Mouse (Mus musculus) left cerebral cortex, adult 9 months (tissue): ENCODE data around the gene Nxt1.

ENCODE experiments used
- DNase-seq, 2 experiments: peaks; one replicate each; pipeline ENCODE4 v3.0.0; 2022; ENCODE audit warnings: low spot score in 2 of 2

Nxt1 gene

DNA sequence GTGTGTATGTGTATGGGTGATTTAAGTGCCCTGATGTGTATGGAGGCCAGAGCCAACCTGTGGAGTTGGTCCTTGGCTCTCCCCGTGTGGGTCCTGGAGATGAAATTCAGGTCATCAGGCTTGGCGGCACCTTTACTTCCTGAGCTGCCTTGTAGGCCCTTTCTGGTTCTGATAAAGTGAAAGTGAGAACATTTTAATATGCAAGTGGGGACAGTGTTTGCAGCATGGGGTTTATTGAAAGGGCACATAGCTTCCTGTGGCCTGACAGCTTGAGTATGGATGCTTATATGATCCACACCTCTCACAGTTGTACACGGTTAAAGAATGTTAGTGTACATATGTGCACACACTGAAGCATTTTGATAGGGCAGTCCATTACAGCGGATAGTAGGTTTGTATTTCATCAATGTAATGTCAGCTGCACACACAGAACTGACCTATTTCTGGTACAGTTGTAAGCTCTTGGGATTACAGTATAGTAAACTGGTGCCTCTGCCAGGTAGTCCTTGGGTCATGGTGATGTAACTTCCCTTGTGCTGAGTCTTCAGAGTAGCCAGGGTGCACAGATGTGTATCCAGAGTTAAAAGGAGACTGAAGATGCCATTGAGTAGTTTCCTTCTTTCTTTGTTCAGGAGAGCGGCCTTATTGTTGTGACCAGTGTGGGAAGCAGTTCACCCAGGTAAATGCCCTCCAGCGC is 17.2 kb downstream of the Nxt1 start:
- DNase-seq, result no peak

DNA sequence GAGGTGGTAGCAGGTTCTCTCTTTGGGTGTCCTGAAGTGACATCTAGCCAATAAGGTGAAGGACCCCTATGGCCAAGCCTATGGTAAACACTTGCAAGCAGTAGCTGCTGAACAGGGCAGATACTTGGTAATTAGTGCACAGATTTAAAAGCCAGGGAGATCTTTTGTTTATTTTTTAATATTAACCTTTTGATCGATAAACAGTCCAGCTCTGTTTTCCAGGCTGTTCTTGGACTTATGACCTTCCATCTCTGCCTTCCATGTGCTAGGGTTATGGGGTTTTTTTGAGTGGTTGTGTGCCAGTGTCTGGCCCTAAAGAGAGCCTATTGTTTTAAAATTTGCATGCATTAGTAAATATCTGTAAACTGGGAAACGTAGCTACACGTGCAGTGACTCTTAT is 17.9 kb downstream of the Nxt1 start:
- no peak for DNase-seq

DNA sequence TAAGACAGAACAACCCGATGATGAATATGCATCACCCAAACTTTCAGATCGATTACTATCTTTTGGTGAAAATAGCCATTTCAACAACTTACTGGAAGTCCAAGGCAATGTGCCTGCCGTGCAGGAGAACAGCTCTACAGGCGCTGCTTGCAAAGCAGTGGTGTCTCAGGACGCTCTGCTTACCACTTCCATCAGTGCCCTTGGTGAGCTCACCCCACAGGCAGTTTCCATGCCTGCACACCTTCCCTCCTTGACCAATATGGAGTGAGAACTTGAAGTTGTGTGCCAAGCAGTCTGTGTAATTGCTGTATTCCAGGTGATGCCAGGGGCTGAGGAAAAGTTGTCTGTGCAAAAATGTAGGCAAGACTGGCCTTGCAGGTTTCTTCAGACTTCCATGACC is 18.4 kb downstream of the Nxt1 start:
- DNase-seq, result no peak

DNA sequence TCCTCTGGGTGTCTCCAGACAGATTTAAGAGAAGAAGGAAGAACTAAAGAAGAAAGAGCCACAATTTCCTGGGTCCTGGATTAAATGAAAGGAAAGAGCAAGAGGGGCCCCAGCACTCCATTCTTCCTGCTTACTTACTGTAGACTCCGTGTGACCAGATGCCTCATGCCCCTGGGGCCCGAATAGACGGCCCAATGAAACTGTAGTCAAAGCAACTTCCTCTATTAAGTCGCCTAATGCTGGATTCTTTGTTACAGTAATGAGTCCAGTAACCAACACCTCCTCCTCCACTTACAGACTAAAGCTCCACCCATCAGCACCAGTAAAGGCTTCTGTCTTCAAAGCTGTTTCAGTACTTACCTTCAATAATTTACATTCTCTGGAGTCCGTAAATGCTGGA is 26.2 kb downstream of the Nxt1 start:
- DNase-seq, result no peak

DNA sequence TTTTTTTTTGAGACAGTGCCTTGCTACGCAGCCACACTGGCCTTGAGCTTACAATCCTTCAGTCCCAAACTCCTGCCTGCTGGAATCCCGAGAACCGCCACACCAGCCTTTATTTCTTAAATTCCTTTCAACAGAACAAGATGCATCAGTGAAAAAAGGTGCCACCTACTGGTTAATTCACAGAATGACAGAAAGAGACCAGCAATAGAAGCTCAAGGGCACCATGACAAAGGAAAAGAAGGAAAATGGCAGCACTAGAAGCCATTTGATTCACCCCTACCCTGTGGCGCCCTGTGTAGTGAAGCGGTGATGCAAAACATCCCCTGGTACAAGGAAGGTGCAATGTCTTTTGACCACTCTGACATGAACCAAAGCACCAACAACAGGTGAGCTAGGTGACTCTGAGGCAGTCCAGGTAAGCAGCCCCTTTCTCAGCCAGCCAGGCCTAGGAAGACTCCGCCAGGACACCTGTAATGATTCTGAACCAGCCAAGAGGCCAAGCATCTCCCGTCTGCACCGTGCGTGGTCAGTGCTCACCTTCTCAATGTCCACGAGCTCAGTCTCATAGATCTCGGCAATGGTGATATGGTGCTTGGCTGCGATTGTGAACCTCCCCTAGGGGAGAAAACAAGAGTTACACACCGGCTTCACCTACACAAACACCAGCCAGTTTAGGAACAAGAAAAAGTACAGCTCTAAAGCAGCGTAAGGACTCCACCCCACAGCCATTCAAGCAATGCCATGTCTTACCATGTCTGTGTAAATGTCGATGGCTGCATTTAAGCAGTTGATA is 34.2 kb downstream of the Nxt1 start:
- no peak for DNase-seq

DNA sequence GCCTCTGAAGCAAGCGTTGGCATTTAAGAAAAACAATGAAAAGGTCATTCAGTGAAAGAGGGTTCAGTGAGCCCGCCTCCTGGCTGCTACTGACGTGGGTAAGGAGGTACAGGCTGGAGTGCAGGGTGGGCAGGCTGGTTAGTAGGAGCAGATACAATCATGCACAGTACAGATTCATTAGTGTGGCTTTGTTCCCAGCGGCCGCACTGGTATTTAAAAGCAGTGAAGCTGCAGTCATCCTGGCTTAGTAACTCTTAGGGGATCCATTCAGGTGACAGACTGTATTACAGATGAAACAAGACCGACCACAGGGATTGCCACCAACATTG is 34.8 kb downstream of the Nxt1 start:
- DNase-seq, result no peak

DNA sequence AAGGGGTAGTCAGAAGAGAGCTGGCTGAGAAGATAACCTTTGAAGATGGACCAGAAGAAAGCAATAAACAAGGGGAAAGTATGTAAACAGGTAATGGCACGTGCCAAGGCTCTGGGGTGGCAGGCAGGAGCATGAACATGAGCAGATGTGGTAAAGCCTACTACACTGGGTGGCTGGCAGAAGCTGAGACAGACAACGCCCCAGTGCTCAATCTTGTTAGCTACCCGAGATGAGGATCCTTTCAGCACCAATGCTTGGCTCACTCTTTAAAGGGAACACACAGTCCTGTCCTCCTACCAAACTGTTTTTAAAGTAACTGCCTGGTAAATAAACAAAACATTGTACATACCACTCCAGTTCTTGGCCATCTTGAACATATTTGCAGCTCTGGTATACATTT is 39.9 kb downstream of the Nxt1 start:
- no peak for DNase-seq

DNA sequence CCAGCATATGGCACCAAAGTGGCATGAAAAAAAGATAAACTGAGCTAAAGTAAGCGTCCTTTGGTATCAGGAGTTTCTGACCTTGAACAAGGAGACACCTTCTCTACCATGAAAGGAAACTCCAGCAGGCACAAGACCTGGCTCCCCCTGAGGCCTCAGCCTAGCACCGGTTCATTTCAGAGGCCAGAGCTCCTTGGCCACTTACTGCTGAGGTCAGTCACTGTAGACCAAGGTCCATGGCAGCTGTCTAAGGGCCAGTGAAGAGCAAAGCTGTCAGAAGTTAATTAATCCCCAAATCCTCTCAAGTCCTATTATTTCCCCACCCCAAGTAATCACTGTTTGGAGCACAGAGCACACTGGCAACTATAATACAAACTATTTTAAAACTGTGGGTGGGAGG is 44.7 kb downstream of the Nxt1 start:
- DNase-seq, result no peak

DNA sequence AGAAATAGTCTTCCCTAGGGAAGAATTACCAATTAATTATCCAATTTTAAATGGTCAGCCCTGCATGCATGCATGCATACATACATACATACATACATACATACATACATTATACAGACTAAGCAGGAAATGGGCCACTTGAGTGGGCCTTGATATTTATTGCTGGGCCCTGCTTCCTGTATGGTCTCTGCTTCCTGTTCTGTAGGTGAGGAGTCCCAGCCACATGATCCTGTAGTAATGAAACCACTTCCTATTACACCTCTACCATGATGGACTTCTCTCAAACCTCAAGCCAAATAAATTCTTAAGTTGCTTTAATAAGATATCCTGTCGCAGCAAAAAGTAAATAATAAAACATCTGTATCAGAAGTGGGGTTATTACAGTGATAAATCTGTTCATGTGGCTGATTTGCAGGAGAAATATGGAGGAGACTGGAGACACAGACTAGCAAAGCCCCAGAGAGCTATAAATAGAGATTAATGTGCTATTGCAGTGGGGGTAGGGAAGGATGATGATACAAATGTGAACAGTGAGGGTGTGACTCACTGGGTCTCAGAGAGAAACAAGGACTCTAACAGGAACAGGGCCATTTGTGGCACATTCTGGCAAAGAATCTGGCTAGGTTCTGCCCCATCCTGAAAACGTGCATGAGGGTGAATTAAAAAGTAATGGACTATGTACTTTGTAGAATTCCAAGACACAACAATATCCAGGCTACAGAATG is 47.0 kb downstream of the Nxt1 start:
- no peak for DNase-seq
